ENCODE assay signal across 14 mouse cellular contexts in the genomic region with DNA sequence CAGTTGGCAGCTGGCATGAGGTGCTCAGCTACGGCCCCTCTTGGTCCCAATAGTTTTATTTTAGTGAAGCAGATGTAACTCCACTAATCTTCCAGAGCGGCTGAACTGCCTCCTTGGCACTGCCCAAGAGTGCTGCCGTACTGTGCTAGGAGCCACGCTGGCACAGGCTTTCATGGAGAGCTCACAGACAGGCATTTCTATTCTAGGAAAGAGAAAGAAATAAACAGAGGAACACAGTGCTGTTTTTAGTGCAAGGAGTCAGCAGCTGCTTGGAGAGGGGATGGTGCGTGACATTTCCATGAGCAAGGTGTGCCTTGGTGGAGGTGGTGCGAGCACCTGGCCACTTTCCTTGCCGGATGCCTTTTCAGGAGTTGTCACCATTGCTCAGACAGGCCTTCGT.
DNase-seq lines count a peak whose midpoint lies in the region; ATAC-seq and TF ChIP-seq lines count a peak whose summit lies in the region.
"Had no signal": no experiment of that assay in that cellular context is flagged by ENCODE, and none has a peak within 500 bp of the region (broad histone marks: within the 10 kb centered on the region; RNA-seq: fewer than 3 reads in every experiment).

No protein-coding gene starts in this region.

- no peak for TF ChIP-seq CTCF in forebrain, postnatal 0 days (IDR thresholded peaks at IDR 0.05; ENCODE audit: low read depth)
- TF ChIP-seq CTCF in midbrain, postnatal 0 days (IDR thresholded peaks at IDR 0.05): no peak
- TF ChIP-seq CTCF in thymus, adult 2 months (IDR thresholded peaks at IDR 0.05; ENCODE audit: borderline replicate concordance, control insufficient read depth, extremely low read depth, insufficient read depth, low read length, poor library complexity): no peak

- H3K9me3 ChIP-seq in forebrain, postnatal 0 days (ENCODE audit: low read length): no peaks in the 10 kb centered on the region
- no peaks in the 10 kb centered on the region for H3K9me3 ChIP-seq in forebrain, embryonic 13.5 days (replicated peaks)
- no peaks in the 10 kb centered on the region for H3K9me3 ChIP-seq in heart, embryonic 15.5 days (replicated peaks)
- no peaks in the 10 kb centered on the region for H3K9me3 ChIP-seq in heart, embryonic 10.5 days
- H3K9me3 ChIP-seq in midbrain, postnatal 0 days (ENCODE audit: low read length): no peaks in the 10 kb centered on the region
- no peaks in the 10 kb centered on the region for H3K9me3 ChIP-seq in midbrain, embryonic 14.5 days (ENCODE audit: control insufficient read depth, low read length)
- H3K9me3 ChIP-seq: megakaryocyte, embryonic 14.5 days; neural tube, embryonic 15.5 days had no signal

- no peak overlapping the region for H3K4me3 ChIP-seq in forebrain, postnatal 0 days (ENCODE audit: low read depth, low read length)
- no peak overlapping the region for H3K4me3 ChIP-seq in forebrain, embryonic 13.5 days
- H3K4me3 ChIP-seq in heart, embryonic 15.5 days: no peak overlapping the region
- no peak overlapping the region for H3K4me3 ChIP-seq in heart, embryonic 10.5 days
- no peak overlapping the region for H3K4me3 ChIP-seq in midbrain, postnatal 0 days (ENCODE audit: low read depth, low read length)
- H3K4me3 ChIP-seq in midbrain, embryonic 14.5 days (replicated peaks; ENCODE audit: low read depth, low read length): no peak overlapping the region
- no peak overlapping the region for H3K4me3 ChIP-seq in thymus, adult 2 months (ENCODE audit: control insufficient read depth, insufficient read depth, low read length)
- H3K4me3 ChIP-seq: megakaryocyte, embryonic 14.5 days; neural tube, embryonic 15.5 days had no signal

- no peak overlapping the region for H3K9ac ChIP-seq in forebrain, postnatal 0 days
- H3K9ac ChIP-seq in forebrain, embryonic 13.5 days: no peak overlapping the region
- no peak overlapping the region for H3K9ac ChIP-seq in heart, embryonic 15.5 days
- no peak overlapping the region for H3K9ac ChIP-seq in midbrain, postnatal 0 days (replicated peaks; ENCODE audit: low read length, poor library complexity, severe bottlenecking)
- no peak overlapping the region for H3K9ac ChIP-seq in midbrain, embryonic 14.5 days (replicated peaks; ENCODE audit: low read length)
- H3K9ac ChIP-seq: lung, embryonic 14.5 days; neural tube, embryonic 15.5 days had no signal

- H3K27me3 ChIP-seq in forebrain, postnatal 0 days (ENCODE audit: insufficient read depth, low read length): no peaks in the 10 kb centered on the region
- no peaks in the 10 kb centered on the region for H3K27me3 ChIP-seq in forebrain, embryonic 13.5 days
- no peaks in the 10 kb centered on the region for H3K27me3 ChIP-seq in heart, embryonic 15.5 days
- no peaks in the 10 kb centered on the region for H3K27me3 ChIP-seq in heart, embryonic 10.5 days (ENCODE audit: insufficient read depth, poor library complexity, severe bottlenecking)
- H3K27me3 ChIP-seq in midbrain, postnatal 0 days (ENCODE audit: insufficient read depth, low read length): no peaks in the 10 kb centered on the region
- H3K27me3 ChIP-seq in midbrain, embryonic 14.5 days (ENCODE audit: control insufficient read depth, insufficient read depth, low read length): no peaks in the 10 kb centered on the region
- no peaks in the 10 kb centered on the region for H3K27me3 ChIP-seq in thymus, adult 2 months (ENCODE audit: control insufficient read depth, insufficient read depth, low read length)
- H3K27me3 ChIP-seq: neural tube, embryonic 15.5 days had no signal

- H3K27ac ChIP-seq in forebrain, postnatal 0 days (ENCODE audit: low read depth, low read length): no peak overlapping the region
- H3K27ac ChIP-seq in forebrain, embryonic 13.5 days: no peak overlapping the region
- peak overlapping the region; percentile 28; the same call in 1 of the 2 replicates for H3K27ac ChIP-seq in heart, embryonic 15.5 days
- no peak overlapping the region; the same call in 1 of the 2 replicates for H3K27ac ChIP-seq in heart, embryonic 10.5 days
- no peak overlapping the region for H3K27ac ChIP-seq in midbrain, postnatal 0 days (ENCODE audit: low read depth, low read length)
- no peak overlapping the region for H3K27ac ChIP-seq in midbrain, embryonic 14.5 days (replicated peaks; ENCODE audit: low read depth, low read length)
- H3K27ac ChIP-seq in thymus, adult 2 months (ENCODE audit: control insufficient read depth, insufficient read depth, low read length): no peak overlapping the region
- H3K27ac ChIP-seq: neural tube, embryonic 15.5 days had no signal

- TF ChIP-seq POLR2A in thymus, adult 2 months (IDR thresholded peaks at IDR 0.05; ENCODE audit: control insufficient read depth, extremely low read depth, insufficient read depth, low read length, poor library complexity): no peak

- no peaks in the 10 kb centered on the region for H3K36me3 ChIP-seq in forebrain, postnatal 0 days (ENCODE audit: insufficient read depth)
- H3K36me3 ChIP-seq in forebrain, embryonic 13.5 days (ENCODE audit: poor library complexity, severe bottlenecking): no peaks in the 10 kb centered on the region
- H3K36me3 ChIP-seq in heart, embryonic 15.5 days: no peaks in the 10 kb centered on the region
- no peaks in the 10 kb centered on the region for H3K36me3 ChIP-seq in heart, embryonic 10.5 days
- H3K36me3 ChIP-seq in midbrain, postnatal 0 days (ENCODE audit: insufficient read depth, low read length): no peaks in the 10 kb centered on the region
- H3K36me3 ChIP-seq in midbrain, embryonic 14.5 days (ENCODE audit: control insufficient read depth, insufficient read depth, low read length): no peaks in the 10 kb centered on the region
- H3K36me3 ChIP-seq in thymus, adult 2 months (ENCODE audit: control insufficient read depth, insufficient read depth, low read length): no peaks in the 10 kb centered on the region
- H3K36me3 ChIP-seq: neural tube, embryonic 15.5 days had no signal

- 70% methylated on average over 8 of the region's 8 CpGs for WGBS in forebrain, postnatal 0 days
- WGBS in forebrain, embryonic 13.5 days: 94% methylated on average over 8 of the region's 8 CpGs
- WGBS in heart, embryonic 15.5 days: 73% methylated on average over 8 of the region's 8 CpGs
- 86% methylated on average over 8 of the region's 8 CpGs for WGBS in heart, embryonic 10.5 days
- 75% methylated on average over 8 of the region's 8 CpGs for WGBS in midbrain, postnatal 0 days
- 89% methylated on average over 8 of the region's 8 CpGs for WGBS in midbrain, embryonic 14.5 days
- 95% methylated on average over 8 of the region's 8 CpGs for WGBS in thymus, adult 2 months

- H3K4me1 ChIP-seq in forebrain, postnatal 0 days (ENCODE audit: insufficient read depth): no peaks in the 10 kb centered on the region
- 0 out of 2 replicates have a peak, but pooled peaks cover 6% of the 10 kb centered on the region for H3K4me1 ChIP-seq in forebrain, embryonic 13.5 days
- H3K4me1 ChIP-seq in heart, embryonic 15.5 days (replicated peaks): peaks cover 2% of the 10 kb centered on the region
- H3K4me1 ChIP-seq in heart, embryonic 10.5 days: no peaks in the 10 kb centered on the region
- no peaks in the 10 kb centered on the region for H3K4me1 ChIP-seq in midbrain, postnatal 0 days (ENCODE audit: insufficient read depth, low read length)
- no peaks in the 10 kb centered on the region for H3K4me1 ChIP-seq in midbrain, embryonic 14.5 days (ENCODE audit: control insufficient read depth, insufficient read depth, low read length)
- H3K4me1 ChIP-seq in thymus, adult 2 months (replicated peaks; ENCODE audit: control insufficient read depth, insufficient read depth, low read length): no peaks in the 10 kb centered on the region

- H3K4me2 ChIP-seq in forebrain, postnatal 0 days (ENCODE audit: low read depth): no peak overlapping the region
- no peak overlapping the region for H3K4me2 ChIP-seq in forebrain, embryonic 13.5 days
- no peak overlapping the region for H3K4me2 ChIP-seq in heart, embryonic 15.5 days
- H3K4me2 ChIP-seq in midbrain, postnatal 0 days (ENCODE audit: low read depth, low read length, poor library complexity, severe bottlenecking): no peak overlapping the region
- no peak overlapping the region for H3K4me2 ChIP-seq in midbrain, embryonic 14.5 days (ENCODE audit: low read length)
- H3K4me2 ChIP-seq: lung, embryonic 14.5 days; neural tube, embryonic 15.5 days had no signal

- DNase-seq in forebrain, postnatal 0 days: peak; percentile 45
- DNase-seq in heart, embryonic 10.5 days (ENCODE audit: low spot score): no peak
- DNase-seq in midbrain, postnatal 0 days (ENCODE audit: low spot score): peak; percentile 40
- DNase-seq in midbrain, embryonic 14.5 days: no peak
- no peak for DNase-seq in thymus, adult 2 months
- DNase-seq in lung, postnatal 14 days: no peak
- DNase-seq: liver; lung, embryonic 14.5 days; thymus, postnatal 25 days had no signal

- ATAC-seq in forebrain, postnatal 0 days: peak; percentile 65
- no peak for ATAC-seq in forebrain, embryonic 13.5 days
- no peak for ATAC-seq in heart, embryonic 15.5 days (replicated peaks; ENCODE audit: insufficient number of reproducible peaks, insufficient read depth, low FRiP score, low read depth)
- ATAC-seq in midbrain, postnatal 0 days (ENCODE audit: low FRiP score): no peak
- no peak for ATAC-seq in midbrain, embryonic 14.5 days (ENCODE audit: low FRiP score, low TSS enrichment)
- ATAC-seq: forebrain, embryonic 16.5 days had no signal

Comparison
In these comparisons a context has a peak if more than half of its experiments do, and no peak if none do; other contexts are left out.
1. DNase-seq: peak in forebrain, postnatal 0 days (single experiment) and midbrain, postnatal 0 days (single experiment); none in heart, embryonic 10.5 days (single experiment), midbrain, embryonic 14.5 days (single experiment), thymus, adult 2 months (single experiment) and lung, postnatal 14 days (single experiment).